Mouse (Mus musculus): ENCODE measurements around the gene Bgn. TPM values are rescaled to one million over a fixed set of nuclear protein-coding genes. Genes with fewer than 3 reads are reported as not detected.

Bgn gene
- total RNA-seq, 4 experiments from 2014 or later = 15.7 to 23.0 (median 21.3) TPM

- DNase-seq (ENCODE audit: low spot score in 2 of 2) = no peak
These were observed 6.8 kb downstream of the Bgn start for GRCm38 (mm10) chrX:73490186-73490585.

DNA sequence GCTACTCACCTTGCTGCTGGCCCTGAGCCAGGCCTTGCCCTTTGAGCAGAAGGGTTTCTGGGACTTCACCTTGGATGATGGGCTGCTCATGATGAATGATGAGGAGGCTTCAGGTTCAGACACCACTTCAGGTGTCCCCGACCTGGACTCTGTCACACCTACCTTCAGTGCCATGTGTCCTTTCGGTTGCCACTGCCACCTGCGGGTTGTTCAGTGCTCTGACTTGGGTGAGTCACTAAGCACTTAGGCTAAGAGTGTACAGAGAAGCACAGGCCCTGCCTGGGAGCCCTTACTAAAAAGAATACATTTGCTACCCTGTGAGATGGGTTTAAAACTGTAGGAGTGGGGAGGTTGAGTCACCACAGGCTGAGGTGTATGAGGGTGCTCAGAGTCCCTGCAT lies 7.4 kb downstream of the Bgn start:
- DNase-seq (ENCODE audit: low spot score in 2 of 2) = no peak

DNA sequence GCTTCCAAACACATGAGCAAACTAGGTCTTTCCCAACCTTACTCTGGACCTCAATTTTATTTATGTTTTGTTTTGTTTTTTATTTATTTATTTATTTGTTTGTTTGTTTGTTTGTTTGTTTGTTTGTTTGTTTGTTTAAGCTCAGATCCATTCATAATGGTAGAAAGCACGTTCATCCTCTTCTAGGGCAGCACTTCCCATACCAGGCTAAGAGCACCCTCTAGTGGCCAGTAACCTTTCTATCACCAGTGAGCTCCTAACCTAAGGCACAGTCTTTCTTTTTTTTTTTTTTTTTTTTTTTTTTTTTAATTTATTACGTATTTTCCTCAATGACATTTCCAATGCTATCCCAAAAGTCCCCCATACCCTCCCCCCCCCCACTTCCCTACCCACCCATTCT lies 10.2 kb downstream of the Bgn start:
- DNase-seq (ENCODE audit: low spot score in 2 of 2) = peak in 1 of 2 experiments; percentile 47

GRCm38 (mm10) chrX:73496746-73497145 lies 13.3 kb downstream of the Bgn start:
- DNase-seq (ENCODE audit: low spot score in 2 of 2) = no peak

- DNase-seq (ENCODE audit: low spot score in 2 of 2) = no peak
These were observed 21.8 kb downstream of the Bgn start for GRCm38 (mm10) chrX:73505130-73505735.

DNA sequence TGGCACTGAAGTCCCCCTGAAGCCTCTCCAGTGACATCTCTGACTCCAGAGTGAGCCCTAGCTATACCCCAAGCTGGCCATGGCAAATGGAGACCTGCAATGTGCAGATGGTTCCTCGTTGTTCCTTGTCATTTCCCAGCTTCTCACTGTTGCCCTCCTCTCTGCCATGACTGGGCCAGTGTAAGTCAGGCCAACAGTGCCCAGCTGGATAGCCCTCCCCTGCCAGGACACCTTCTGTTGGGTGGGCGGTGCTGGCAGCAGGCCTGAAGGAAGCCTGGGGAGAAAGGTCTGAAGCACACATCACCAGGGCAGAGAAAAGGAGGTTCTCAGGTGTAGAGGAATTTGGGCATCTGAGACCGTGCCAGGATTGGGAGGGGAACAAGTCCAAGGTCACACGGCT lies 23.2 kb downstream of the Bgn start:
- no peak for DNase-seq (ENCODE audit: low spot score in 2 of 2)

GRCm38 (mm10) chrX:73509209-73509608 lies 25.8 kb downstream of the Bgn start:
- no peak for DNase-seq (ENCODE audit: low spot score in 2 of 2)

DNA sequence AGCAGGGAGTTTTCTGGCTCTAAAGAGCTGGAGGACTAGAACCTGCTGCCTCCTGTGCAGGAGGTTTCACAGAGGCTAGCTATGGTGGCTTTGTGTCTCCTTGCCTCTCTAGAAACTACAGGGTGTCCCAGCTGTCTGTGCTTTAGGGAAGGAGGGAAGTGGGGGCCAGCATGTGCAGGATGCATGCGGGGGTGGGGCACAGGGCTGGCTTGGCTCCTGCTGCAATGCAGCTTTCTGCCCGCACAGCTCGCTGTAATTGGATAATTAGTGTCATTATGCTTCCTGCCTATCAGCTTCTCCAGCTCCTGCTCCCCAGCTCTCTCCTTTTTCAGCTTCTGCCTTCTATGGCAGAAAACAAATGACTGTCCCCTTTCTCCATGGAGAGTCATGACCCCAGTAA lies 29.5 kb downstream of the Bgn start:
- DNase-seq (ENCODE audit: low spot score in 2 of 2) = peak; percentile 54 to 69

DNA sequence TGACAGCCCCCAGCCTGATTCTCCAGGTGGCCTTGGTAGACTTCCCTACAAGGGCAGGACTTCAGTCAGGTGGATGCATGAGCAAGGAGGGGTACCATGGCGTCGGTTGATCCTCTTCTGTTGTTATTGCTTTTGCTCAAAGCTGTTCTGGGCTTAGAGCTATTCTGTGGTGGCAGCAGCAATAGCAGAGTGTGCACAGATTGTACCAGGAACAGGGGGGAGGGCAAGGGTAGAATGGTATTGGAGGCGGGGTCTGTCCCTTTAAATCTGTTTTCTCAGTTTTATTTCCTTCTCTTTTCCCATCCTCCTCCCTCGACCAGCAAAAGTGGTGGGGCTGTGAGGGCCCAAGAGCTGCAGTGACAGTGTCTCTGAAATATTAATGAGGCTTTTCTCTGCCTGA lies 33.2 kb downstream of the Bgn start:
- peak; percentile 26 to 30 for DNase-seq (ENCODE audit: low spot score in 2 of 2)

DNA sequence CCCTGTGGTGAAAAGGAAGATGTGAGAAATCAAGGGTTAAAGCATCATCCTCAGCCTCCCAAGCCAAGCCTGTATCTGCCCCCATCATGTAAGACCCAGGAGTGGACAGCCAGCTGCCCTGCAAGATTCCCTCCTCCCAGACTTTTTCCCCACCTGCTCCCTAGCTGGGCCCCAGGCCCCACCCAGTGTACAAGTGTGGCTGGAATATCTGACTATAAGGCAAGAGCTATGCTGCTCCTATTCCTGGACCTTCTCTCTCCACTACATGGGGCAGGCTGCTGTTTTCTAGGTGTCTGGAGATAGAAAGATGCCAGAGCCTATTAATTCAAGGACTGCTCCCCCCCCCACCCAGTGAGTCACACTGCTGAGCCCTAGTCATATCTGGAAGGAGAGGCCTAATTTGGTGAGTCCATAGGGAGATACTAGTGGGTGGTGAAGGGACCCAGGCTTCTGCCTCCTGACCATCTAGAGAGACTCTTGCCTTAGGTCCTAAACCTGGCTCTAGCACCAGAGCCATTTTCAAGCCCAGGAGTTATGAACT lies 33.7 kb downstream of the Bgn start:
- no peak for DNase-seq (ENCODE audit: low spot score in 2 of 2)

DNA sequence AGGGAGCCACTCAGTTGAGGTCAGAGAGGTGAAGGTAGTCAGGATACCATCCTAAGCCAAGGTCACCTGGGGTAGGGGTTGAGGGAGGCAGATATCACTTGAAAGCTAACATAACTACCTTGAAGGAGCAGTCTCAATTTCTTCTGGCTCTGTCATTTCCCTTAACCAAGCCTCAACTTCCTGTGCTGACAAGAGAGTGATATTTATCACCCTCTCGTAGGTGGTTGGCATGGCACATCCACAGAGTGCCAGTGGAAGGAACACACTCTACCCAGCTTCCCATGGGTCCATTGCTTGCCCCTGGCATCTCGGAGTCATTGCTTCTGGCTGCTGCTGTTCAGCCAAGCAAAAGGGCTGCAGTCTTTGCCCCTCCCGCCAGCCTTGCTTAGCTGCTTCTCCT lies 37.3 kb downstream of the Bgn start:
- DNase-seq (ENCODE audit: low spot score in 2 of 2) = no peak

DNA sequence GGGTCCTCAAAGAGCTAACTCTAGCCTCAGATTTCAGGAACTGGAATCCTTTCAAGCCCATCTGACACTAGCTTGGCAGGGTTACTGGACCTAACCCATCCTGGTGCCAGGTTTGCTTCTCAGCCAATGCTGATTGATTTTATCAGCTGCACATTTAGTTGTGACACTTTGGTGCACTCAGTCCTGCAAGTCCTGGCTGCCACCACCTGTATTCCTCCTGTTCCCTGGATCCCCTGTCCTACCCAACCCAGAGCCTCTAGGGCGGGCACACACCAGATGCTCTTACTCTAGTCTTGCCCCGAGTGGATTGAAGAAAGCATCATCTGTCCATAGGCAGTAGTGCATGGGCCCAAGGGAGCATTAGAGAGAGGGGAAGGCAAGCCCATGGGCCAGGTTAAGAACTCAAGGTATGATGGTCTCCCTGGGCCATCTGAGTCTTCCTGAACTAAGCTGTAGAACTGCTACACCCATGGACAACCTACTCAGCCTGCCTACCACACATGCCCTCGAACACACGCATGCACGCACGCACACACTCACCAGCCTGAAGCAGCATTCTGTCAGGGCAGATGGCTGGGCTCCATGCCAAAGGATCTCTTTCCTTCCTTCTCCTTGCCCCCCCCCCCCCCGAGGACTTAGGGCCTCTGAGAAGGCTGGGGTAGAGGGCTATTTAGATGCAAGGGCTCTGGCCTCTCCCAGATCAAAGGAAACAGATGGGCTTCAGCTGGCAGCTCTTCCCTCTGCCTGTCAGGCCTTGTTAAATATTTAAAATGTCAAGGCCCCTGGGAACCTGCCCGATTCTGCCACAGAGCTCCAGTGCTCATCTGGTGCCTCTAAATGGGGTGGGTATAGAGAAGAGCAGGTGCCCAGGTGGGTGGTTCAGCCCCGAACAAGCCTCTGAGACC lies 41.2 kb downstream of the Bgn start:
- DNase-seq (ENCODE audit: low spot score in 2 of 2) = peak; percentile 35 to 39

DNA sequence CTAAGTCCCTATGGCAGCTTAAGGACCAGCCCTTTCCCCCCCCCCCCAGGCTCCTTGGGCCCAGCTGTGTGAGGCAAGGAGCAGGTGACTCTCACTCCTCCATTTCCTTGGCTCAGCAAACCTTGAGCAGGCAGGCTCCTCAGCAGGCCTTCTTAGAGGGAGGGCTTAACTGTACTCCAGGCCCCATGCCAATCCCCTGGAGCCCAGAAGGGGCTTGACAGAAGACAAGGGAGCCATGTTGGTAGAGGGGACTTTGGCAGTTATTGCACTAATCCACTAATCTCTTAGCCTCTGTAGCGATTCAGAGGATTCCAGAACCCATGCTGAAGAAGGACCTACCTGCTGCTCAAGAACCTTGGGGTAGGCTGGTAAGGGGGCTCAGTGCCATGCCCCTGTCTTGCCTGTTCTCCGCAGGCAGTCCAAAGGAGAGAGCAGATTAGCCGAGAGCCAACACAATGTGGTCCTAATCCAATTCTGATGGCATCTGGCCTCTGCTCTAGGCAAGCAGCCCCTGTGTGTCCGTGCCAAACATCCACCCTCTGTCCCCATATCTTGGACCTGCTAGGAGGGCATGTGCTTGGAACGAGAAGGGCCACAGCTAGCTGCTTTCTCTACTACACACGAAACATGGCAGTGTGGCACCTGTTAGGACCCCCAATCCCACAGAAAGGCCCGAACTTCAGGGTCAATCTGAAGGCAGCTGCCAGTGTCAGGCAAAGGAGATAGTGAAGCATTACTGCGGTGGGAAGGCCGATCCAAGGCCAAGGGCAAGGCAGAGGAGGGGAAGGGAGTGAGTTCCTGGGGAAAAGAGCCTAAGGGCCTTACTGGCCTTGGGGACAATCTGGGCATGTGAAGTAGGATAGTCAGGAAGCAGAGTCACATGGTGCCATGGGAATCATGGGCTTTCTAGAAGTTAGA lies 42.1 kb downstream of the Bgn start:
- no peak for DNase-seq (ENCODE audit: low spot score in 2 of 2)

GRCm38 (mm10) chrX:73526410-73526887 lies 43.0 kb downstream of the Bgn start:
- no peak for DNase-seq (ENCODE audit: low spot score in 2 of 2)

- DNase-seq (ENCODE audit: low spot score in 2 of 2) = no peak
These were observed 54.5 kb downstream of the Bgn start for GRCm38 (mm10) chrX:73537875-73538274.

DNA sequence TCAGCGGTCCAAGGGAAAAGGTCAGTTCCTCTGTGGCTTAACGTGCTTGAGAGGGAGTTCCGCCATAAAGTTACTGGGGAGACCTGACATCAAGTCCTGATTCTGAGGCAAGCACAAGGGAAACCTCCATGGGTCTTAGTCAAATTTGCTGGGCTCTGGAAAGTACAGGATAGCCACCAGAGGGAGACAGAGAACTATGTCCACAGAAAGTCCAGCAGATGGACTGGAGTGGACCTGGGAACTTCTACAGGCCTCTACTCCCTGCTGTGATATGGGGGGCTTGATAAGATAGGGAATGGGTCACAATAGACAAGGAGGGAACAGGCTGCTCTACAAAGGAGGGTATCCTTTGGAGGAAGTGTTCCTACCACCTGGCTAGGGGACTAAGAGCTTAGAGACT lies 59.9 kb downstream of the Bgn start:
- no peak for DNase-seq (ENCODE audit: low spot score in 2 of 2)

Other genes starting within 250 kb of the Bgn start
- not detected for gene Xlr4c, start 240.5 kb upstream of the Bgn start, total RNA-seq (2022)
- gene Xlr3c, start 218.2 kb upstream of the Bgn start, total RNA-seq (2022) = under 1 TPM in 1 of 4 experiments, not detected in 3; 0.30 TPM
- not detected for gene Xlr5a, start 190.6 kb upstream of the Bgn start, total RNA-seq (2022)
- gene Xlr5c, start 190.6 kb upstream of the Bgn start, total RNA-seq (2022) = not detected
- not detected for gene Gm45015, start 146.8 kb upstream of the Bgn start, total RNA-seq (2022)
- gene Zfp275, start 141.0 kb upstream of the Bgn start, total RNA-seq (2022) = 10 to 100 TPM; 11.6 to 13.9 (median 12.9) TPM
- not detected for gene Gm18336, start 84.9 kb upstream of the Bgn start, total RNA-seq (2022)
- 1 to 10 TPM; 1.5 to 4.3 (median 2.1) TPM for gene Zfp92, start 72.5 kb upstream of the Bgn start, total RNA-seq (2022)
- not detected for gene Trex2, start 48.3 kb upstream of the Bgn start, total RNA-seq (2022)
- 10 to 100 TPM in 3 of 4 experiments, 1 to 10 TPM in 1; 8.5 to 12.8 (median 11.0) TPM for gene Haus7, start 24.6 kb upstream of the Bgn start, total RNA-seq (2022)
- gene Atp2b3, start 19.5 kb downstream of the Bgn start, total RNA-seq (2022) = 100 to 1,000 TPM; 136 to 147 (median 141) TPM
- gene Dusp9, start 155.8 kb downstream of the Bgn start, total RNA-seq (2022) = under 1 TPM; 0.28 to 0.58 (median 0.38) TPM
- 100 to 1,000 TPM; 115 to 126 (median 117) TPM for gene Pnck, start 176.5 kb downstream of the Bgn start, total RNA-seq (2022)
- 100 to 1,000 TPM; 101 to 115 (median 108) TPM for gene Slc6a8, start 189.5 kb downstream of the Bgn start, total RNA-seq (2022)
- 10 to 100 TPM; 82.3 to 95.3 (median 86.5) TPM for gene Bcap31, start 232.6 kb downstream of the Bgn start, total RNA-seq (2022)
- gene Abcd1, start 233.0 kb downstream of the Bgn start, total RNA-seq (2022) = 10 to 100 TPM; 13.6 to 16.6 (median 15.1) TPM

Data from layer of hippocampus, adult 8-10 months (tissue).